Comparison of ENCODE assay signal across 11 mouse cellular contexts in the genomic region with DNA sequence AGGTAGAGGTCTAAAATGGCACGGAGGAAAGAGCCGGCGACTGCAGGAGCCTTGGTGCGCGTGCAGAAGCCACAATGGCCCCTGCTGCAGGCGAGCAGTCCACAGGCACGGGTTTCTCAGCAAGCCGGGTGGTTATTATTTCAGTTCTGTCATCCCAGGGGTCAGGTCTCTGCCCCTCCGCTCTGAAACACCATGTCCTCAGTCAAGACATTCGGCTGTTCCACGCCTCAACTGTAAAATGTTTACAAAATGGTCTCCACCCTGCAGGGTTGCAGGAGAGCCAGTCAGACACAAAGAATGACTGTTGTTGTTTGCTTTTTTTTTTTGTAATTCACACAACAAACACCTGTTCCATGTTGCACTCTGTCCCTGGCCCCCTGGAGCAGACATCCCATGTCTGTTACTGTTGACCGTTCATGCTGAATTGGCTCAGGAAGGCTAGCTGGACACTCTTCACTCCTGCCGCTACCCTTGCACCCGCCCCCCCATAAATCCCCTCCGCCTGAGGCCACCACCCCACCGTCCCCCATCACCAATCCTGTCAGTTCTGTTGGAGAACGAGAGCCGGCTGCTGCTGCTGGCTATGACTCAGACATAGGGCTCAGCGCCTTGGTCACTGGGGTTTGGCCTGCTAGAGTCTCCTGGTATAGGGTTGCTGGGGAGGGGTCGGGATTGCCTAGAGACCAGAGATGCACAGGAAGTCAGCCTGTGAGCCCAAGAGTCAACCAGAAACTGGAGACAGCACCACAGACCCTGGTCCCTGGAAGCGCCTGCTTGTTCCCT. TPM values are rescaled to one million over a fixed set of nuclear protein-coding genes. Genes with fewer than 3 reads are reported as not detected.
A peak's percentile ranks its signal among the peaks of the same experiment; 100 is the strongest.
DNase-seq lines count a peak whose midpoint lies in the region; ATAC-seq lines count a peak whose summit lies in the region.
"Had no signal": no experiment of that assay in that cellular context is flagged by ENCODE, and none has a peak within 500 bp of the region (broad histone marks: within the 10 kb centered on the region; RNA-seq: fewer than 3 reads in every experiment).

No protein-coding gene starts in this region.

- no peaks in the 10 kb centered on the region for H3K9me3 ChIP-seq in heart, embryonic 13.5 days
- no peaks in the 10 kb centered on the region for H3K9me3 ChIP-seq in intestine, embryonic 15.5 days

- H3K27ac ChIP-seq in heart, embryonic 13.5 days (replicated peaks), result 0 out of 2 replicates have a peak overlapping the region, but pooled peaks have one; percentile 39
- peak overlapping the region; percentile 73 for H3K27ac ChIP-seq in intestine, embryonic 15.5 days
- H3K27ac ChIP-seq: layer of hippocampus, adult 2 months; macrophage had no signal

- no peak overlapping the region for H3K4me2 ChIP-seq in heart, embryonic 13.5 days
- peak overlapping the region; percentile 38 for H3K4me2 ChIP-seq in intestine, embryonic 15.5 days (replicated peaks)

- no peak for ATAC-seq in heart, embryonic 13.5 days (ENCODE audit: extremely low read depth, insufficient number of reproducible peaks, low FRiP score, low TSS enrichment)
- ATAC-seq in intestine, embryonic 15.5 days, result no peak
- no peak for ATAC-seq in monocyte, adult 5-6 weeks (replicated peaks; ENCODE audit: insufficient number of reproducible peaks, low FRiP score, low TSS enrichment, poor library complexity, severe bottlenecking)
- ATAC-seq: CD4-positive, CD25-positive, alpha-beta regulatory T cell, adult 4 months had no signal

- intact Hi-C loops in heart, postnatal 36 days (cut with DNase I), result no loop called here

- no peak for DNase-seq in heart, postnatal 36 days
- peak; percentile 70 for DNase-seq in embryo, embryonic 10.5 days (ENCODE audit: low spot score)
- DNase-seq in mesoderm, embryonic 11.5 days (ENCODE audit: low read depth, low spot score), result peak; percentile 67
- no peak for DNase-seq in layer of hippocampus, adult 8-10 months (ENCODE audit: low spot score in 2 of 2)
- no peak for DNase-seq in T-cell, adult 2 months (ENCODE audit: low spot score)

- peaks cover 13% of the 10 kb centered on the region; the same call in 1 of the 2 replicates for H3K27me3 ChIP-seq in heart, embryonic 13.5 days (replicated peaks)
- no peaks in the 10 kb centered on the region for H3K27me3 ChIP-seq in intestine, embryonic 15.5 days (replicated peaks)

- 52% methylated on average over 21 of the region's 21 CpGs for WGBS in heart, embryonic 13.5 days
- 26% methylated on average over 21 of the region's 21 CpGs for WGBS in intestine, embryonic 15.5 days

- no peak overlapping the region for H3K4me3 ChIP-seq in heart, embryonic 13.5 days
- H3K4me3 ChIP-seq in intestine, embryonic 15.5 days (replicated peaks), result no peak overlapping the region
- H3K4me3 ChIP-seq: layer of hippocampus, adult 2 months had no signal

- no peaks in the 10 kb centered on the region for H3K36me3 ChIP-seq in heart, embryonic 13.5 days
- no peaks in the 10 kb centered on the region for H3K36me3 ChIP-seq in intestine, embryonic 15.5 days

- H3K9ac ChIP-seq in heart, embryonic 13.5 days, result 0 out of 2 replicates have a peak overlapping the region, but pooled peaks have one; percentile 12
- H3K9ac ChIP-seq in intestine, embryonic 15.5 days, result no peak overlapping the region

- H3K4me1 ChIP-seq in heart, embryonic 13.5 days, result peaks cover 54% of the 10 kb centered on the region
- H3K4me1 ChIP-seq in intestine, embryonic 15.5 days (replicated peaks), result peaks cover 68% of the 10 kb centered on the region

RNA-seq across cellular contexts. Expression of a gene that starts 33.3 kb away (rescaled TPM):
- polyA plus RNA-seq in heart, embryonic 13.5 days (2015; fragmentation: Nextera tagmentation; extraction: Ambion mirVana), result 8.5 and 8.6 TPM in 2 replicates
- 10 to 100 TPM; 21.2 to 26.6 TPM for total RNA-seq in heart, postnatal 36 days (2021)
- 7.9 and 9.6 TPM in 2 replicates for polyA plus RNA-seq in intestine, embryonic 15.5 days (2015; fragmentation: Nextera tagmentation; extraction: Ambion mirVana)
- total RNA-seq in layer of hippocampus, adult 8-10 months (2022), result 100 to 1,000 TPM; 114 to 136 (median 127) TPM
- total RNA-seq in monocyte, adult 5-6 weeks (2017), result 9.9 to 23.3 TPM (median 10.5 TPM) in 3 replicates

Comparison
In these comparisons a context has a peak if more than half of its experiments do, and no peak if none do; other contexts are left out.
1. DNase-seq: peak in embryo, embryonic 10.5 days (single experiment) and mesoderm, embryonic 11.5 days (single experiment); none in heart, postnatal 36 days (0 of 2), layer of hippocampus, adult 8-10 months (0 of 2) and T-cell, adult 2 months (single experiment).